Mouse (Mus musculus) erythroblast, embryonic 14.5 days (primary cell): ENCODE data around the gene Dennd2a.

Experiments
- GATA1 ChIP-seq: IDR thresholded peaks from 2 replicates; pipeline ENCODE4 v1.6.1; 2012; ENCODE audit warnings: low read length, inconsistent platforms, mixed read lengths
- TAL1 ChIP-seq: IDR thresholded peaks from 3 replicates; pipeline ENCODE4 v1.6.1; 2012; ENCODE audit warnings: low read length, inconsistent platforms, mixed read lengths

DNA sequence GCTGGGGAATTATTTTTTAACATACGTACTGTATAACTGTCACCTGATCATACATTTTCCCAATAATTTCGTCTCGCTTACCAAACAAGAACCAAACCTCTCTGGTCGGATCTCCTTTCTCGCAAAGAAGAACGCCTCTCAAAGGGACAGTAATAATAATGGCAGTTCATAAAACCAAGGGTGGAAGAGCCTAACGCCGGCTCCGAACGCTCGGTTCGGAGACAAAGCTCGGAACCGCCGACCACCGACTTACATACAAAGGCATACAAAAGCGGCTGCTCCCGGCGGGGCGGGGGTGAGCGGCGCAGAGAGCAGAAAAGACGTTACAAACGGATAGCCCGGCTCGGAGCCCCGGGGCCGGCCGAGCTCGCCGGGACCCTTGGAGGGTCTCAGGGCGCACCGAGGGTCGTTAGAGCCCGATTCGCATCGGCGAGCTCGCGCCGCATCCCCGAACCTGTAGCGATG is 138.2 kb downstream of the Dennd2a start:
- TF ChIP-seq GATA1 (no peak), TAL1 (no peak)
